Mouse (Mus musculus): ENCODE measurements around the gene 1700034I23Rik. TPM values are rescaled to one million over a fixed set of nuclear protein-coding genes. Genes with fewer than 3 reads are reported as not detected.
A peak's percentile ranks its signal among the peaks of the same experiment; 100 is the strongest.
"Not testable (repeated sequence)": the region's sequence is repeated elsewhere in the genome, so short reads cannot be mapped to it uniquely, and the experiment has no call there.

The 1700034I23Rik gene
- polyA plus RNA-seq, 1 experiment from 2014 or later: 0.12 TPM

- peak; percentile 100 for ATAC-seq
- not testable (repeated sequence) for H3K4me1 ChIP-seq (ENCODE audit: control insufficient read depth, insufficient read depth, low read length)
These were observed 8.5 kb downstream of the 1700034I23Rik start for GRCm38 (mm10) chr3:40893816-40894258.

GRCm38 (mm10) chr3:40853123-40853738 lies 49.1 kb downstream of the 1700034I23Rik start:
- H3K9me3 ChIP-seq (ENCODE audit: control insufficient read depth, low read length); H3K9ac ChIP-seq (ENCODE audit: low read depth, low read length); H3K27me3 ChIP-seq (replicated peaks; ENCODE audit: control insufficient read depth, insufficient read depth, low read length); H3K27ac ChIP-seq (ENCODE audit: low read length); ATAC-seq; H3K36me3 ChIP-seq (ENCODE audit: control insufficient read depth, insufficient read depth, low read length); H3K4me3 ChIP-seq (ENCODE audit: low read length); H3K4me2 ChIP-seq (ENCODE audit: low read depth, low read length); H3K4me1 ChIP-seq (ENCODE audit: control insufficient read depth, insufficient read depth, low read length): not testable (repeated sequence)
- WGBS: 89% methylated on average over 3 of the region's 3 CpGs

More at GRCm38 (mm10) chr3:40893816-40894258, 8.5 kb downstream of the 1700034I23Rik start:
- peak overlapping the region; percentile 71 for H3K9ac ChIP-seq (ENCODE audit: low read depth, low read length)
- H3K4me3 ChIP-seq (ENCODE audit: low read length): peak overlapping the region; percentile 61
- H3K4me2 ChIP-seq (ENCODE audit: low read depth, low read length): peak overlapping the region; percentile 54
- H3K27ac ChIP-seq (ENCODE audit: low read length): peak overlapping the region; percentile 80
- not testable (repeated sequence) for H3K36me3 ChIP-seq (ENCODE audit: control insufficient read depth, insufficient read depth, low read length); H3K27me3 ChIP-seq (replicated peaks; ENCODE audit: control insufficient read depth, insufficient read depth, low read length); H3K9me3 ChIP-seq (ENCODE audit: control insufficient read depth, low read length)
- under 1% methylated on average over 34 of the region's 38 CpGs for WGBS

Other genes with a start within 250 kb of the 1700034I23Rik start
- 0.10 and 0.16 TPM in 2 replicates for gene Slc25a31, start 193.7 kb downstream of the 1700034I23Rik start, polyA plus RNA-seq (2015; fragmentation: Nextera tagmentation; extraction: Ambion mirVana)
- 12.6 and 12.8 TPM in 2 replicates for gene Hspa4l, start 158.0 kb downstream of the 1700034I23Rik start, polyA plus RNA-seq (2015; fragmentation: Nextera tagmentation; extraction: Ambion mirVana)
- gene Plk4, start 102.5 kb downstream of the 1700034I23Rik start, polyA plus RNA-seq (2015; fragmentation: Nextera tagmentation; extraction: Ambion mirVana): 27.9 and 31.7 TPM in 2 replicates
- gene Mfsd8, start 55.7 kb downstream of the 1700034I23Rik start, polyA plus RNA-seq (2015; fragmentation: Nextera tagmentation; extraction: Ambion mirVana): 5.8 and 6.0 TPM in 2 replicates
- 12.6 and 15.8 TPM in 2 replicates for gene Abhd18, start 55.6 kb downstream of the 1700034I23Rik start, polyA plus RNA-seq (2015; fragmentation: Nextera tagmentation; extraction: Ambion mirVana)
- gene Larp1b, start 47.3 kb upstream of the 1700034I23Rik start, polyA plus RNA-seq (2015; fragmentation: Nextera tagmentation; extraction: Ambion mirVana): 13.1 and 14.4 TPM in 2 replicates
- gene Pgrmc2, start 180.5 kb upstream of the 1700034I23Rik start, polyA plus RNA-seq (2015; fragmentation: Nextera tagmentation; extraction: Ambion mirVana): 57.6 and 70.9 TPM in 2 replicates